Mouse (Mus musculus): Measurements from ENCODE around the gene Gpld1.

- TF ChIP-seq CTCF (IDR thresholded peaks at IDR 0.05) (peak; percentile 33), EP300 (IDR thresholded peaks at IDR 0.05) (no peak)
Observed at GRCm38 (mm10) chr13:25002965-25003364, 60.0 kb downstream of the Gpld1 start.

Data from lung, postnatal 0 days (tissue).